12 mouse cellular contexts compared by ENCODE assay signal in genomic region chr11:5176685-5177084, GRCm38 (mm10). TPM values are rescaled to one million over a fixed set of nuclear protein-coding genes. Genes with fewer than 3 reads are reported as not detected.
DNase-seq lines count a peak whose midpoint lies in the region; ATAC-seq and TF ChIP-seq lines count a peak whose summit lies in the region.
"Had no signal": no experiment of that assay in that cellular context is flagged by ENCODE, and none has a peak within 500 bp of the region (broad histone marks: within the 10 kb centered on the region; RNA-seq: fewer than 3 reads in every experiment).

No protein-coding gene starts in this region.

- DNase-seq in liver, postnatal 0 days, result no peak
- DNase-seq in liver, embryonic 11.5 days (ENCODE audit: low spot score), result no peak
- DNase-seq in thymus, postnatal 14 days, result peak; percentile 70
- no peak for DNase-seq in gastrocnemius, postnatal 10 days
- DNase-seq in testis, postnatal 10 days (ENCODE audit: low spot score), result no peak
- DNase-seq: cerebellum, postnatal 25 days had no signal

- H3K36me3 ChIP-seq in liver, postnatal 0 days (replicated peaks; ENCODE audit: insufficient read depth, low read length), result no peaks in the 10 kb centered on the region
- no peaks in the 10 kb centered on the region for H3K36me3 ChIP-seq in liver, embryonic 11.5 days (ENCODE audit: control insufficient read depth, insufficient read depth, low read length)
- H3K36me3 ChIP-seq in embryonic facial prominence, embryonic 13.5 days, result no peaks in the 10 kb centered on the region
- H3K36me3 ChIP-seq: embryonic facial prominence, embryonic 12.5 days; hindbrain, embryonic 15.5 days; liver, embryonic 12.5 days; midbrain, embryonic 12.5 days had no signal

- H3K4me2 ChIP-seq in liver, postnatal 0 days (ENCODE audit: low read depth, low read length), result no peak overlapping the region
- no peak overlapping the region for H3K4me2 ChIP-seq in liver, embryonic 11.5 days
- no peak overlapping the region for H3K4me2 ChIP-seq in embryonic facial prominence, embryonic 13.5 days
- H3K4me2 ChIP-seq: embryonic facial prominence, embryonic 12.5 days; hindbrain, embryonic 15.5 days; liver, embryonic 12.5 days; midbrain, embryonic 12.5 days had no signal

- H3K4me1 ChIP-seq in liver, postnatal 0 days (ENCODE audit: insufficient read depth), result peaks cover 2% of the 10 kb centered on the region; the same call in 1 of the 2 replicates
- H3K4me1 ChIP-seq in liver, embryonic 11.5 days (replicated peaks; ENCODE audit: control insufficient read depth, insufficient read depth, low read length), result no peaks in the 10 kb centered on the region
- H3K4me1 ChIP-seq in embryonic facial prominence, embryonic 13.5 days, result peaks cover 13% of the 10 kb centered on the region
- H3K4me1 ChIP-seq: liver, embryonic 12.5 days had no signal

- H3K27ac ChIP-seq in liver, postnatal 0 days (ENCODE audit: low read depth), result peak overlapping the region; percentile 26
- H3K27ac ChIP-seq in liver, embryonic 11.5 days (ENCODE audit: low read depth, low read length), result no peak overlapping the region
- peak overlapping the region; percentile 39; the same call in 1 of the 2 replicates for H3K27ac ChIP-seq in embryonic facial prominence, embryonic 13.5 days
- H3K27ac ChIP-seq: embryonic facial prominence, embryonic 12.5 days; hindbrain, embryonic 15.5 days; liver, embryonic 12.5 days; midbrain, embryonic 12.5 days had no signal

- peak; percentile 53; the same call in 1 of the 2 replicates for ATAC-seq in liver, postnatal 0 days
- no peak for ATAC-seq in liver, embryonic 11.5 days (replicated peaks; ENCODE audit: low FRiP score)
- peak; percentile 21 for ATAC-seq in CD4-positive, CD25-positive, alpha-beta regulatory T cell, adult 4 months
- ATAC-seq in embryonic facial prominence, embryonic 13.5 days (ENCODE audit: insufficient number of reproducible peaks, insufficient read depth, low FRiP score, low TSS enrichment, low read depth), result no peak
- ATAC-seq: liver, embryonic 12.5 days had no signal

- no peak for TF ChIP-seq CTCF in liver, postnatal 0 days (IDR thresholded peaks at IDR 0.05; ENCODE audit: low read depth)

- H3K9ac ChIP-seq in liver, postnatal 0 days (replicated peaks), result no peak overlapping the region
- no peak overlapping the region for H3K9ac ChIP-seq in liver, embryonic 11.5 days (ENCODE audit: low read depth, low read length)
- no peak overlapping the region for H3K9ac ChIP-seq in embryonic facial prominence, embryonic 13.5 days
- H3K9ac ChIP-seq: embryonic facial prominence, embryonic 12.5 days; hindbrain, embryonic 15.5 days; liver, embryonic 12.5 days; midbrain, embryonic 12.5 days had no signal

- H3K9me3 ChIP-seq in liver, postnatal 0 days (ENCODE audit: low read length), result no peaks in the 10 kb centered on the region
- H3K9me3 ChIP-seq in liver, embryonic 11.5 days (ENCODE audit: control insufficient read depth, low read length), result no peaks in the 10 kb centered on the region
- H3K9me3 ChIP-seq in embryonic facial prominence, embryonic 13.5 days, result no peaks in the 10 kb centered on the region
- H3K9me3 ChIP-seq: embryonic facial prominence, embryonic 12.5 days; hindbrain, embryonic 15.5 days; liver, embryonic 12.5 days; midbrain, embryonic 12.5 days had no signal

- no peak for TF ChIP-seq EP300 in liver, postnatal 0 days (IDR thresholded peaks at IDR 0.05; ENCODE audit: low read depth)

- 62% methylated on average over 8 of the region's 8 CpGs for WGBS in liver, postnatal 0 days (ENCODE audit: insufficient replicate concordance)
- WGBS in liver, embryonic 11.5 days, result 73% methylated on average over 8 of the region's 8 CpGs
- WGBS in embryonic facial prominence, embryonic 13.5 days, result 65% methylated on average over 8 of the region's 8 CpGs

- H3K27me3 ChIP-seq in liver, postnatal 0 days (ENCODE audit: insufficient read depth, low read length), result no peaks in the 10 kb centered on the region
- no peaks in the 10 kb centered on the region for H3K27me3 ChIP-seq in liver, embryonic 11.5 days (replicated peaks; ENCODE audit: control insufficient read depth, insufficient read depth, low read length)
- H3K27me3 ChIP-seq in embryonic facial prominence, embryonic 13.5 days, result no peaks in the 10 kb centered on the region
- H3K27me3 ChIP-seq: embryonic facial prominence, embryonic 12.5 days; hindbrain, embryonic 15.5 days; liver, embryonic 12.5 days had no signal

- no peak overlapping the region for H3K4me3 ChIP-seq in liver, postnatal 0 days (ENCODE audit: low read depth, low read length)
- no peak overlapping the region for H3K4me3 ChIP-seq in liver, embryonic 11.5 days (ENCODE audit: low read depth, low read length)
- H3K4me3 ChIP-seq in embryonic facial prominence, embryonic 13.5 days, result no peak overlapping the region
- H3K4me3 ChIP-seq: embryonic facial prominence, embryonic 12.5 days; hindbrain, embryonic 15.5 days; liver, embryonic 12.5 days; midbrain, embryonic 12.5 days had no signal

RNA-seq across cellular contexts. Expression of gene Emid1, which starts 24.6 kb away (rescaled TPM):
- 4.0 and 4.8 TPM in 2 replicates for polyA plus RNA-seq in liver, postnatal 0 days (2015; fragmentation: Nextera tagmentation; extraction: Ambion mirVana)
- polyA plus RNA-seq in liver, embryonic 11.5 days (2014; fragmentation: Nextera tagmentation; extraction: Ambion mirVana), result 14.6 and 16.5 TPM in 2 replicates
- polyA plus RNA-seq in CD4-positive, CD25-positive, alpha-beta regulatory T cell, adult 4 months (2017; shearing (Covaris generic)), result under 1 TPM in 1 of 2 experiments, not detected in 1; 0.22 TPM
- 50.4 and 50.8 TPM in 2 replicates for polyA plus RNA-seq in embryonic facial prominence, embryonic 13.5 days (2015; fragmentation: Nextera tagmentation; extraction: Ambion mirVana)
- total RNA-seq in gastrocnemius, postnatal 10 days (2021), result 10 to 100 TPM; 15.2 to 16.3 TPM

Comparison
In these comparisons a context has a peak if more than half of its experiments do, and no peak if none do; other contexts are left out.
1. ATAC-seq: peak in liver, postnatal 0 days (single experiment) and CD4-positive, CD25-positive, alpha-beta regulatory T cell, adult 4 months (single experiment); none in liver, embryonic 11.5 days (single experiment) and embryonic facial prominence, embryonic 13.5 days (single experiment).